Mouse (Mus musculus): ENCODE data around the gene 9230113P08Rik. TPM values are rescaled to one million over a fixed set of nuclear protein-coding genes. Genes with fewer than 3 reads are reported as not detected.
"Not testable (repeated sequence)": the region's sequence is repeated elsewhere in the genome, so short reads cannot be mapped to it uniquely, and the experiment has no call there.

The 9230113P08Rik gene
- total RNA-seq (2021) (not detected), polyA plus RNA-seq (2012; rRNA removed) (not detected in 2 replicates)
- long read RNA-seq, result 0 reads

GRCm38 (mm10) chr9:35908123-35908522 lies at the start of gene 9230113P08Rik:
TSS of gene 9230113P08Rik (plus strand) at chr9:35908423.
- not testable (repeated sequence) for DNase-seq

DNA sequence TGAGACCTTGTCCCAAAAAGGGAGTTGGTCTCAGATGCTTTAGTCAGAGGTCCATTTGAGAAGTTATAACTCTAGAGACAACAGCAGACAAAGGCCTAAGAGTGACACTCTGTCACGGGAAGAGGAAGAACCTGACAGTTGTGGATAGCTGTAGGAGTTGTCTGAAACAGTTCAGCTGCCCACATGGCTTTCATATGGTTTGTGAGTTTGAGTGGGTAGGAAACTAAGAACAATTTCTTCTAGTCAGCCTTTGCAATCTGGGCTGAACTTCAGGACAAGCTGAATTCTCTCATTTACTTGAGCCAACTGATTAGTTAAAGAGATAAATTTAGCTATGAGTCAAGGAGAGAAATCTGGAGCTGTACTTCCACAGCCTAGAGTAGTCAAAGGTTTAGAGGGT lies 15.1 kb upstream of the 9230113P08Rik start:
- not testable (repeated sequence) for DNase-seq

DNA sequence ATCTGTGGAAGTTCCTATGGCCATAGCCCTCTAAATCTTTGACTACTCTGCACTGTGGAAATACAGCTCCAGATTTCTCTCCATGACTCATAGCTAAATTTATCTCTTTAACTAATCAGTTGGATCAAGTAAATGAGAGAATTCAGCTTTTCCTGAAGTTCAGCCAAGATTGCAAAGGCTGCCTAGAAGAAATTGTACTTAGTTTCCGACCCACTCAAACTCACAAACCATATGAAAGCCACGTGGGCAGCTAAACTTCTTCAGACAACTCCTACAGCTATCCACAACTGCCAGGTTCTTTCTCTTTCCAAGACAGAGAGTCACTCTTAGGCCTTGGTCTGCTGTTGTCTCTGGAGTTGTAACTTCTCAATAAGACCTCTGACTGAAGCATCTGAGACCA lies 3.7 kb upstream of the 9230113P08Rik start:
- no peak for DNase-seq

DNA sequence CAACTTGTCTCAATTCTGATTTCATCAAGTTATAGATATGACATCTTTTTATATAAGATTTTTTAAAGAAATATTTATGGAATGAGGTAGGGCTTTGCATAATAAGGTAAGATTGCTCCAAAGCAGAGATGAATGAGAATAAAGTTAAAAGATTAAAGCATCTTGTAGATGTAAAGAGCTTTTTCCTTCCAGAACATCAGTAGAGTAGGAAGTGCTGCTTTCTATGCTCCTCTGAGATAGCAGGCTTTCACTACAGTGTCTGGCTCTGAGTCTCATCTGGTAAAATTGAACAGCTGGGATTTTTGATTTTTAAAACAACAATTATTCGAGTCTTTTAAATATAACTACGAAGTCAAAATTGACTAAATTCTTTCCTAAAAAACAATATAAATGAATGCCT lies 22.6 kb downstream of the 9230113P08Rik start:
- DNase-seq, result no peak

Other genes with a start within 250 kb of the 9230113P08Rik start
- not detected for gene Pate1, start 221.0 kb upstream of the 9230113P08Rik start, total RNA-seq (2021)
- gene Pate1, start 221.0 kb upstream of the 9230113P08Rik start, polyA plus RNA-seq (2012; rRNA removed), result not detected in 2 replicates
- not detected for gene Gm17677, start 167.4 kb upstream of the 9230113P08Rik start, total RNA-seq (2021)
- gene Gm17677, start 167.4 kb upstream of the 9230113P08Rik start, polyA plus RNA-seq (2012; rRNA removed), result not detected in 2 replicates
- gene Gm17727, start 130.3 kb upstream of the 9230113P08Rik start, total RNA-seq (2021), result not detected
- gene Gm17727, start 130.3 kb upstream of the 9230113P08Rik start, polyA plus RNA-seq (2012; rRNA removed), result not detected in 2 replicates
- not detected for gene Gm27235, start 118.3 kb upstream of the 9230113P08Rik start, total RNA-seq (2021)
- not detected in 2 replicates for gene Gm27235, start 118.3 kb upstream of the 9230113P08Rik start, polyA plus RNA-seq (2012; rRNA removed)
- gene D730048I06Rik, start 118.3 kb upstream of the 9230113P08Rik start, total RNA-seq (2021), result not detected
- gene D730048I06Rik, start 118.3 kb upstream of the 9230113P08Rik start, polyA plus RNA-seq (2012; rRNA removed), result not detected in 2 replicates
- gene 9230110F15Rik, start 64.3 kb upstream of the 9230113P08Rik start, total RNA-seq (2021), result not detected
- gene 9230110F15Rik, start 64.3 kb upstream of the 9230113P08Rik start, polyA plus RNA-seq (2012; rRNA removed), result not detected in 2 replicates
- not detected for gene Gm5916, start 220.4 kb downstream of the 9230113P08Rik start, total RNA-seq (2021)
- gene Gm5916, start 220.4 kb downstream of the 9230113P08Rik start, polyA plus RNA-seq (2012; rRNA removed), result not detected in 2 replicates